Mouse (Mus musculus) A20 (cell line): ENCODE results near the gene Pcgf2.
A peak's percentile ranks its signal among the peaks of the same experiment; 100 is the strongest.
"Not testable (repeated sequence)": the region's sequence is repeated elsewhere in the genome, so short reads cannot be mapped to it uniquely, and the experiment has no call there.

ENCODE experiments used
- DNase-seq: peaks from one replicate; pipeline ENCODE4 v3.0.0-alpha.2; 2011; ENCODE audit warnings: low read depth, low spot score

Pcgf2 gene

GRCm38 (mm10) chr11:97654210-97654609 lies 46.1 kb downstream of the Pcgf2 start:
- no peak for DNase-seq

DNA sequence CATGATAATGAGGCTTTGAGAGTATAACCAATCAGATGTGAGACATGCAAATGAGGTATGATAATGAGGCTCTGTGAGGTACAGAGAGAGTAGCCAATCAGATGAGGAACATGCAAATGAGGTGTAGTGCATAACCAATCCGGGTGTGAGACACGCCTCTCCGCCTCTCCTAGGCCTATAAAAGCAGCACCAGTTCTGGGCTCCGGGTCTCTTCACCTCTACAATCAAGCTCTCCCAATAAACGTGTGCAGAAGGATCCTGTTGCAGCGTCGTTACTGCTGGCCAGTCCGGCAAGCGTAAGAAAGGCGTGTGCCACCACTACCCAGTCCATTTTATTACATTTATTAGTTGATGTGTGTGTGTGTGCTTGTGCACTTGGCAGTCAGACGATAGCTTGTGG lies 46.9 kb downstream of the Pcgf2 start:
- not testable (repeated sequence) for DNase-seq

GRCm38 (mm10) chr11:97650341-97650740 lies 50.0 kb downstream of the Pcgf2 start:
- no peak for DNase-seq

DNA sequence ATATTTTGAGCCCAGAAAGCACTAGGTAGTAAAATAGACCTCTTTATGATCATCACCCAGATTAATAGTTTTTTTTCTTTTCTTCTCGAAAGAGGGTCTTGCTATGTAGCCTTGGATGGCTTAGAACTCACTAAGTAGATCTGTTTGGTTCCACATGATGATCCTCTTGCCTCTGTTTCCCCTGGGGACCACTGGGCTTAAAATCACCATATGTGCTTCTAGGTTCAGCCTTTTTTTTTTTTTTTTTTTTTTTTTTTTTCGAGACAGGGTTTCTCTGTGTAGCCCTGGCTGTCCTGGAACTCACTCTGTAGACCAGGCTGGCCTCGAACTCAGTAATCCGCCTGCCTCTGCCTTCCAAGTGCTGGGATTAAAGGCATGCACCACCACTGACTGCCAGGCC lies 51.8 kb downstream of the Pcgf2 start:
- not testable (repeated sequence) for DNase-seq

GRCm38 (mm10) chr11:97644834-97645233 lies 55.5 kb downstream of the Pcgf2 start:
- peak; percentile 77 for DNase-seq

DNA sequence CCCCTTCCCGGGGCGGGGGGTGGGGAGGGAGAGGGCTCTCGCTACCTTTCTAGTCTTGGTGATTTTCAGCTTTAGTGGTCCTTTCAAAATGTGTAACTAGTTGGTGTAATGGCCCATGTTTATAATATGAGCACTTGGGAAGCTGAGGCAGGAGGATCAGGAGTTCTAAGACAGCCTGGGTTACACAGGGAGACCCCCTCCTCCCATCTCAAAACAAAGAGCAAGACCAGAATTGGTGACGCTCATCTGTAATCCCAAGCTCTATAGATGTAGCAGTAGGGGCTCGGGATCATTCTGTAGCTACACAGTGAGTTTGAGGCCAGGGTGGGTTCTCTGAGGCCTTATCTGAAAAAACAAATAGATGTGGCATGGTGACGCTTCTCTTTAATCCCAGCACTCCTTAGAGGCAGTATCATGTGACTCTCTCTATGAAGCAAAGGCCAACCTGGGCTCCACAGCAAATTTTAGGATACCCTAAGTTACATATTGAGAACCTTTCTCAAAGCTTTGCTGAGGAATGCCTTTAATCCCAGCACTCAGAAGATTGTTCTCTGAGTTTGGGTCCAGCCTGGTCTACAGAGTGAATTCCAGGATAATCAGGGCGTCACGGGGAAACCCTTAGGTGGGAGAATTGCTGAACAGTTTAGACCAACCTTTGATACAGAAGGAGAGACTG lies 56.8 kb downstream of the Pcgf2 start:
- DNase-seq = no peak

GRCm38 (mm10) chr11:97642746-97643145 lies 57.6 kb downstream of the Pcgf2 start:
- no peak for DNase-seq

GRCm38 (mm10) chr11:97641668-97642067 lies 58.6 kb downstream of the Pcgf2 start:
- DNase-seq = peak; percentile 65
